Mouse (Mus musculus): ENCODE data around the gene Otub2.

- no peak for TF ChIP-seq POLR2A (IDR thresholded peaks at IDR 0.05; ENCODE audit: extremely low read depth, insufficient read depth, low read length)
- TF ChIP-seq CTCF (IDR thresholded peaks at IDR 0.05; ENCODE audit: extremely low read depth, insufficient read depth, low read length) = no peak
Observed at GRCm38 (mm10) chr12:103352735-103353134, 35.7 kb upstream of the Otub2 start.
